21 mouse cellular contexts compared by ENCODE assay signal in genomic region chr5:34202006-34202405, GRCm38 (mm10). TPM values are rescaled to one million over a fixed set of nuclear protein-coding genes. Genes with fewer than 3 reads are reported as not detected.
A peak's percentile ranks its signal among the peaks of the same experiment; 100 is the strongest.
DNase-seq lines count a peak whose midpoint lies in the region; ATAC-seq lines count a peak whose summit lies in the region.
"Had no signal": no experiment of that assay in that cellular context is flagged by ENCODE, and none has a peak within 500 bp of the region (broad histone marks: within the 10 kb centered on the region; RNA-seq: fewer than 3 reads in every experiment).

No protein-coding gene starts in this region.

- H3K9me3 ChIP-seq in kidney, embryonic 14.5 days (ENCODE audit: control insufficient read depth, low read length), result no peaks in the 10 kb centered on the region
- H3K9me3 ChIP-seq in lung, embryonic 15.5 days, result no peaks in the 10 kb centered on the region
- H3K9me3 ChIP-seq: embryonic facial prominence, embryonic 10.5 days; embryonic facial prominence, embryonic 13.5 days; forebrain, embryonic 12.5 days; forebrain, embryonic 15.5 days; G1E; heart, embryonic 12.5 days; hindbrain, embryonic 12.5 days; hindbrain, embryonic 15.5 days had no signal

- H3K27ac ChIP-seq in kidney, embryonic 14.5 days (ENCODE audit: low read depth, low read length), result no peak overlapping the region
- H3K27ac ChIP-seq in lung, embryonic 15.5 days, result no peak overlapping the region
- H3K27ac ChIP-seq: embryonic facial prominence, embryonic 10.5 days; embryonic facial prominence, embryonic 13.5 days; forebrain, embryonic 12.5 days; forebrain, embryonic 15.5 days; hindbrain, embryonic 12.5 days; hindbrain, embryonic 15.5 days had no signal

- no peaks in the 10 kb centered on the region for H3K4me1 ChIP-seq in kidney, embryonic 14.5 days (ENCODE audit: control insufficient read depth, insufficient read depth, low read length)
- H3K4me1 ChIP-seq in lung, embryonic 15.5 days, result peaks cover 9% of the 10 kb centered on the region; the same call in 1 of the 2 replicates
- H3K4me1 ChIP-seq: forebrain, embryonic 12.5 days; hindbrain, embryonic 12.5 days; hindbrain, embryonic 15.5 days had no signal

- H3K27me3 ChIP-seq in kidney, embryonic 14.5 days (ENCODE audit: control insufficient read depth, insufficient read depth, low read length), result no peaks in the 10 kb centered on the region
- H3K27me3 ChIP-seq in lung, embryonic 15.5 days, result no peaks in the 10 kb centered on the region
- H3K27me3 ChIP-seq: CH12.LX; embryonic facial prominence, embryonic 13.5 days; forebrain, embryonic 12.5 days; forebrain, embryonic 15.5 days; hindbrain, embryonic 12.5 days; hindbrain, embryonic 15.5 days had no signal

- H3K36me3 ChIP-seq in kidney, embryonic 14.5 days (ENCODE audit: control insufficient read depth, insufficient read depth, low read length), result no peaks in the 10 kb centered on the region
- H3K36me3 ChIP-seq in lung, embryonic 15.5 days, result no peaks in the 10 kb centered on the region
- H3K36me3 ChIP-seq: embryonic facial prominence, embryonic 10.5 days; embryonic facial prominence, embryonic 13.5 days; forebrain, embryonic 12.5 days; forebrain, embryonic 15.5 days; G1E; heart, embryonic 12.5 days; hindbrain, embryonic 12.5 days; hindbrain, embryonic 15.5 days had no signal

- H3K9ac ChIP-seq in kidney, embryonic 14.5 days (ENCODE audit: low read depth, low read length), result no peak overlapping the region
- no peak overlapping the region for H3K9ac ChIP-seq in lung, embryonic 15.5 days
- H3K9ac ChIP-seq: embryonic facial prominence, embryonic 13.5 days; forebrain, embryonic 12.5 days; forebrain, embryonic 15.5 days; heart, embryonic 12.5 days; hindbrain, embryonic 12.5 days; hindbrain, embryonic 15.5 days had no signal

- DNase-seq in cerebellum, postnatal 10 days, result peak; percentile 60 to 63
- no peak for DNase-seq in cerebellum, adult 9-11 months
- DNase-seq in kidney, adult 9 months, result peak; percentile 47
- no peak for DNase-seq in lung, postnatal 14 days
- DNase-seq: cerebellum, adult 11-12 months; cerebellum, adult 8-10 months; cerebellum, postnatal 36 days; embryo, embryonic 11 days; heart, adult 18-20 months had no signal

- no peak overlapping the region for H3K4me3 ChIP-seq in kidney, embryonic 14.5 days (ENCODE audit: low read length)
- no peak overlapping the region for H3K4me3 ChIP-seq in lung, embryonic 15.5 days
- H3K4me3 ChIP-seq: embryonic facial prominence, embryonic 10.5 days; embryonic facial prominence, embryonic 13.5 days; erythroblast, embryonic 14.5 days; forebrain, embryonic 12.5 days; forebrain, embryonic 15.5 days; heart, embryonic 12.5 days; hindbrain, embryonic 12.5 days; hindbrain, embryonic 15.5 days had no signal

- H3K4me2 ChIP-seq in kidney, embryonic 14.5 days (replicated peaks; ENCODE audit: low read depth, low read length), result no peak overlapping the region
- no peak overlapping the region for H3K4me2 ChIP-seq in lung, embryonic 15.5 days
- H3K4me2 ChIP-seq: embryonic facial prominence, embryonic 13.5 days; forebrain, embryonic 12.5 days; forebrain, embryonic 15.5 days; heart, embryonic 12.5 days; hindbrain, embryonic 12.5 days; hindbrain, embryonic 15.5 days had no signal

- no peak for ATAC-seq in kidney, embryonic 14.5 days (ENCODE audit: low FRiP score, low TSS enrichment)
- ATAC-seq in lung, embryonic 15.5 days (ENCODE audit: borderline replicate concordance, extremely low read depth, low FRiP score, low TSS enrichment), result 0 out of 2 replicates have a peak, but pooled peaks have one; percentile 11
- ATAC-seq: forebrain, embryonic 15.5 days had no signal

- 87% methylated on average over 4 of the region's 4 CpGs for WGBS in kidney, embryonic 14.5 days
- WGBS in lung, embryonic 15.5 days, result 52% methylated on average over 4 of the region's 4 CpGs

RNA-seq across cellular contexts. Expression of gene Mxd4, which starts 14.5 kb away (rescaled TPM):
- polyA plus RNA-seq in kidney, embryonic 14.5 days (2014; fragmentation: Nextera tagmentation; extraction: Ambion mirVana), result 46.1 and 53.0 TPM in 2 replicates
- 44.5 and 50.0 TPM in 2 replicates for polyA plus RNA-seq in lung, embryonic 15.5 days (2015; fragmentation: Nextera tagmentation; extraction: Ambion mirVana)

RNA-seq across cellular contexts. Expression of gene Haus3, which starts 32.7 kb away (rescaled TPM):
- 45.1 and 46.1 TPM in 2 replicates for polyA plus RNA-seq in kidney, embryonic 14.5 days (2014; fragmentation: Nextera tagmentation; extraction: Ambion mirVana)
- polyA plus RNA-seq in lung, embryonic 15.5 days (2015; fragmentation: Nextera tagmentation; extraction: Ambion mirVana), result 42.2 and 43.9 TPM in 2 replicates

RNA-seq across cellular contexts. Expression of gene Poln, which starts 32.8 kb away (rescaled TPM):
- polyA plus RNA-seq in kidney, embryonic 14.5 days (2014; fragmentation: Nextera tagmentation; extraction: Ambion mirVana), result 0.61 and 1.1 TPM in 2 replicates
- 0.60 and 1.2 TPM in 2 replicates for polyA plus RNA-seq in lung, embryonic 15.5 days (2015; fragmentation: Nextera tagmentation; extraction: Ambion mirVana)
- polyA plus RNA-seq: erythroblast, embryonic 14.5 days; G1E had no signal

Comparison
In these comparisons a context has a peak if more than half of its experiments do, and no peak if none do; other contexts are left out.
1. DNase-seq: peak in cerebellum, postnatal 10 days (2 of 2) and kidney, adult 9 months (single experiment); none in cerebellum, adult 9-11 months (single experiment) and lung, postnatal 14 days (single experiment).